Mouse (Mus musculus) lung, postnatal 0 days (tissue): ENCODE results near the gene Olfr157. TPM values are rescaled to one million over a fixed set of nuclear protein-coding genes. Genes with fewer than 3 reads are reported as not detected.
A peak's percentile ranks its signal among the peaks of the same experiment; 100 is the strongest.
"Not testable (repeated sequence)": the region's sequence is repeated elsewhere in the genome, so short reads cannot be mapped to it uniquely, and the experiment has no call there.

Source experiments
- ATAC-seq: fragments of 200-750 bp; cut with Nextera tagmentation; 2 replicates; pipeline ENCODE4 v1.8.0; 2017; ENCODE audit warnings: moderate library complexity
- DNase-seq: peaks from one replicate; pipeline ENCODE4 v3.0.0-alpha.2; 2016; ENCODE audit warnings: low spot score
- H3K27ac ChIP-seq: fragments of 300-500 bp; sonication (generic); 2 replicates; pipeline ENCODE4 v1.5.1; 2014; ENCODE audit warnings: antibody characterized with exemption, mild to moderate bottlenecking, low read length, mixed read lengths
- H3K27me3 ChIP-seq: fragments of 300-500 bp; sonication (generic); replicated peaks from 2 replicates; pipeline ENCODE4 v1.6.1; 2014; ENCODE audit warnings: low read length, mixed read lengths; ENCODE audit not compliant: insufficient read depth
- H3K36me3 ChIP-seq: fragments of 300-500 bp; sonication (generic); 2 replicates; pipeline ENCODE4 v1.6.1; 2014; ENCODE audit warnings: low read length, mixed read lengths; ENCODE audit not compliant: insufficient read depth
- H3K4me1 ChIP-seq: fragments of 300-500 bp; sonication (generic); 2 replicates; pipeline ENCODE4 v1.6.1; 2014; ENCODE audit warnings: antibody characterized with exemption, low read depth, low read length, mixed read lengths; ENCODE audit not compliant: insufficient read depth
- H3K4me2 ChIP-seq: fragments of 300-500 bp; sonication (generic); replicated peaks from 2 replicates; pipeline ENCODE4 v1.6.1; 2014; ENCODE audit warnings: low read depth, mild to moderate bottlenecking, low read length, moderate library complexity, mixed read lengths
- H3K4me3 ChIP-seq: fragments of 300-500 bp; sonication (generic); 2 replicates; pipeline ENCODE4 v1.5.1; 2014; ENCODE audit warnings: low read depth, low read length
- H3K9ac ChIP-seq: fragments of 300-500 bp; sonication (generic); replicated peaks from 2 replicates; pipeline ENCODE4 v1.6.1; 2014; ENCODE audit warnings: low read depth, mild to moderate bottlenecking
- H3K9me3 ChIP-seq: fragments of 300-500 bp; sonication (generic); 2 replicates; pipeline ENCODE4 v1.6.1; 2016; ENCODE audit warnings: low read length, mixed read lengths
- CTCF ChIP-seq: IDR thresholded peaks from 2 replicates; pipeline ENCODE4 v1.5.1; 2016; ENCODE audit warnings: antibody characterized with exemption, mild to moderate bottlenecking
- EP300 ChIP-seq: IDR thresholded peaks from 2 replicates; pipeline ENCODE4 v1.6.1; 2016; ENCODE audit warnings: antibody characterized with exemption, mild to moderate bottlenecking, control low read depth
- WGBS: fragments of 180-500 bp; shearing (Covaris S2); extraction: QIAGEN DNeasy Blood & Tissue Kit; methylation state at CpG from one replicate; pipeline ENCODE4 v1.1.7; 2014; 5-methylcytosine and 5-hydroxymethylcytosine counted together
- polyA plus RNA-seq: library from polyadenylated mRNA; unstranded; fragments of >200 nt; fragmentation: Nextera tagmentation; extraction: Ambion mirVana; gene quantifications from 2 replicates; pipeline ENCODE4 v1.2.1, GENCODE M21; 2015

Gene Olfr157
- polyA plus RNA-seq, 1 experiment from 2014 or later = not detected

GRCm38 (mm10) chr4:43823845-43824337, 16.1 kb downstream of the Olfr157 start, which contains the start of gene Olfr156:
Gene Olfr156, minus strand, starts transcription at chr4:43823895.
- H3K4me2 ChIP-seq = no peak within 1 kb of the TSS
- H3K9me3 ChIP-seq = no peaks in the 10 kb centered on the region
- ATAC-seq (peak; percentile 49), DNase-seq (peak; percentile 85)
- no peak within 1 kb of the TSS for H3K9ac ChIP-seq
- H3K36me3 ChIP-seq = no peaks in the 10 kb centered on the region
- H3K4me3 ChIP-seq = no peak within 1 kb of the TSS
- WGBS = 20% methylated on average over 7 of the region's 7 CpGs
- H3K27ac ChIP-seq = no peak within 1 kb of the TSS
- TF ChIP-seq EP300 = no peak
- TF ChIP-seq CTCF = peak; percentile 76
- H3K4me1 ChIP-seq = no peaks in the 10 kb centered on the region
- no peaks in the 10 kb centered on the region for H3K27me3 ChIP-seq

GRCm38 (mm10) chr4:43822896-43823550, 17.0 kb downstream of the Olfr157 start:
- no peak for DNase-seq
- Histone ChIP-seq H3K4me1 (no peaks in the 10 kb centered on the region), H3K27ac (no peak overlapping the region), H3K36me3 (no peaks in the 10 kb centered on the region), H3K27me3 (no peaks in the 10 kb centered on the region), H3K4me3 (no peak overlapping the region), H3K4me2 (no peak overlapping the region), H3K9me3 (no peaks in the 10 kb centered on the region), H3K9ac (no peak overlapping the region)
- 70% methylated on average over 13 of the region's 13 CpGs for WGBS
- ATAC-seq = no peak
- TF ChIP-seq CTCF (no peak), EP300 (no peak)

DNA sequence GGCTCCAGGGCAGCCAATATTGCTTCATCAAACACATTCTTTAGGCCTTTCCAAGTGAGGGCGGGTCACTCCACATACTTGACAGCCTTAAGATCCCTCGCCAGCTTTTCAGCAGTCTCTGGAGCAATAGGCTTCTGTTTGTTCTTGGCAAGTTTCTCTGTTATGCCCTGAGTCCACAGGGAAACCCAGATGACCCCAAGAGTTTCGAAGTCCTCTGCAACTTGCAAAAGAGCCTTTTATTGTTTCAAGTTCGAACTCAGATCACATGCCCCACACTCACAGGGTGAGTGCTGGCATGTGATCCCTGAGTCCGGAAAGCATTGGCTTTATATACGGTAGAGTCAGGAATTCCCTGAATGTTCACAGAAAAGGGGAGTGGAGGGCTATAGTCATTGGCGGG, 41.1 kb downstream of the Olfr157 start:
- no peak overlapping the region for H3K4me3 ChIP-seq
- no peak overlapping the region for H3K27ac ChIP-seq
- no peak overlapping the region for H3K4me2 ChIP-seq
- no peaks in the 10 kb centered on the region for H3K4me1 ChIP-seq
- no peaks in the 10 kb centered on the region for H3K36me3 ChIP-seq
- peak; percentile 84 for TF ChIP-seq EP300
- TF ChIP-seq CTCF = no peak
- no peaks in the 10 kb centered on the region for H3K27me3 ChIP-seq
- ATAC-seq (peak; percentile 97), DNase-seq (peak; percentile 84)
- H3K9ac ChIP-seq = no peak overlapping the region
- 0 out of 2 replicates have a peak, but pooled peaks cover 4% of the 10 kb centered on the region for H3K9me3 ChIP-seq
- 49% methylated on average over 7 of the region's 7 CpGs for whole genome bisulfite sequencing

- ATAC-seq, H3K9ac ChIP-seq, H3K27ac ChIP-seq, H3K36me3 ChIP-seq, DNase-seq, H3K4me3 ChIP-seq, H3K9me3 ChIP-seq, H3K4me2 ChIP-seq, H3K27me3 ChIP-seq, H3K4me1 ChIP-seq: not testable (repeated sequence)
- 89% methylated on average over 5 of the region's 5 CpGs for WGBS
These were observed 44.2 kb downstream of the Olfr157 start for GRCm38 (mm10) chr4:43795844-43796243.

GRCm38 (mm10) chr4:43795296-43795695, 44.7 kb downstream of the Olfr157 start:
- Histone ChIP-seq H3K36me3 (no peaks in the 10 kb centered on the region), H3K4me1 (no peaks in the 10 kb centered on the region), H3K4me2 (no peak overlapping the region), H3K27ac (no peak overlapping the region), H3K9me3 (no peaks in the 10 kb centered on the region), H3K4me3 (no peak overlapping the region), H3K27me3 (no peaks in the 10 kb centered on the region), H3K9ac (no peak overlapping the region)
- DNase-seq = no peak
- TF ChIP-seq EP300 (no peak), CTCF (no peak)
- ATAC-seq = no peak
- 74% methylated on average over 6 of the region's 6 CpGs for WGBS

Other genes with a start within 250 kb of the Olfr157 start
- 11.9 and 12.8 TPM in 2 replicates for gene Npr2, start 208.3 kb downstream of the Olfr157 start, polyA plus RNA-seq
- gene Spag8, start 186.6 kb downstream of the Olfr157 start, polyA plus RNA-seq = 10.4 and 10.8 TPM in 2 replicates
- gene Hint2, start 183.7 kb downstream of the Olfr157 start, polyA plus RNA-seq = 128 and 132 TPM in 2 replicates
- gene Tmem8b, start 171.2 kb downstream of the Olfr157 start, polyA plus RNA-seq = 2.5 and 3.1 TPM in 2 replicates
- 2.5 TPM in 2 replicates for gene Fam221b, start 171.1 kb downstream of the Olfr157 start, polyA plus RNA-seq
- not detected in 2 replicates for gene Olfr70, start 139.4 kb downstream of the Olfr157 start, polyA plus RNA-seq
- gene Olfr71, start 129.9 kb downstream of the Olfr157 start, polyA plus RNA-seq = 0.17 TPM in 1 of 2 replicates, not detected in the other
- 11.8 and 19.3 TPM in 2 replicates for gene Hrct1, start 113.0 kb downstream of the Olfr157 start, polyA plus RNA-seq
- 5.7 and 8.1 TPM in 2 replicates for gene Spaar, start 110.2 kb downstream of the Olfr157 start, polyA plus RNA-seq
- gene Olfr159, start 69.2 kb downstream of the Olfr157 start, polyA plus RNA-seq = not detected in 2 replicates
- gene Olfr156, start 16.3 kb downstream of the Olfr157 start, polyA plus RNA-seq = not detected in 2 replicates
- gene Olfr155, start 11.4 kb upstream of the Olfr157 start, polyA plus RNA-seq = not detected in 2 replicates
- gene Reck, start 35.3 kb upstream of the Olfr157 start, polyA plus RNA-seq = 13.6 TPM in 2 replicates
- gene Glipr2, start 117.2 kb upstream of the Olfr157 start, polyA plus RNA-seq = 37.9 and 41.4 TPM in 2 replicates
- gene Ccin, start 143.3 kb upstream of the Olfr157 start, polyA plus RNA-seq = not detected in 2 replicates
- gene Clta, start 164.3 kb upstream of the Olfr157 start, polyA plus RNA-seq = 209 and 221 TPM in 2 replicates
- gene Gne, start 244.0 kb upstream of the Olfr157 start, polyA plus RNA-seq = 25.1 and 33.1 TPM in 2 replicates